Mouse (Mus musculus) large intestine, adult 2 months (tissue): ENCODE data around the gene Krt16. TPM values are rescaled to one million over a fixed set of nuclear protein-coding genes. Genes with fewer than 3 reads are reported as not detected.

ENCODE experiments used
- DNase-seq: peaks from one replicate; pipeline ENCODE4 v3.0.0-alpha.2; 2012; ENCODE audit warnings: low read depth, low spot score
- WGBS: fragments of 180-500 bp; shearing (Covaris S2); methylation state at CpG from one replicate; pipeline ENCODE4 v1.1.7; 2018; 5-methylcytosine and 5-hydroxymethylcytosine counted together
- polyA plus RNA-seq: library from polyadenylated mRNA; depleted of rRNA; stranded (reverse); fragments of >200 nt; gene quantifications from 2 replicates; pipeline ENCODE4 v1.2.3, GENCODE M21; 2012; rRNA removed

Gene Krt16
- 0.07 TPM in 2 replicates for polyA plus RNA-seq

DNA sequence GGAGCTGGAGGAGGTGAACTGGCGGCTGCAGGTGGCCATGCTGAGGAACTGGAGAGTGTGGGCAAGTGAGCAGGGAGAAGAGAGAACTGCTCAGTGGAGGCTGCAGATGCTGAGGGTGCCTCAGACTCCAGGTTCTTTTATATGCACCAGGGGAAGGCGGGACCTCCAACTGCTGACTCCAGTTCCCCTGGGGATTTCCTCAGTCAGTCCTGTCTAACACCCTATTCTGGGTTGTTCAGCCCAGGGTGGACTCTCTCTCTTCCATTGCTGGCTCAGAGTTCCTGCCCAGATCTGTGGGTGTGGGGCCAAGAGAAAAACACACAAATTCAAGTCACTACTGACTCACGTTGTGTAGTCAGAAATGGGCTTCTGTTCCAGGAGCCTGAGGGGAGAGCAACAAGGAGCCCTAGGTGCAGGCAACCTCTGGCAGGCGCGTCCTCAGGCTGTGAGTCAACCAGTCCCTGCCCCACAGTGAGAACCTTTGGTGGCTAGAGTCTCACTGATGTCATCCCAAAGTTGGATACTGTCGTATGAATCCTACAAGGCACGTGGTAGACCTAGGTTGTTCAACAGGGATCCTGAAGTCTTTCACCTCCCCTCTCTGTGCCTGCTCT is at the start of gene Krt16:
Gene Krt16, minus strand, starts transcription at position 51 of the 614 bp plus-strand sequence.
- no peak for DNase-seq
- WGBS: 75% methylated on average over 7 of the region's 7 CpGs

GRCm38 (mm10) chr11:100297801-100298200 is 49.1 kb upstream of the Krt16 start:
- no peak for DNase-seq
- 27% methylated on average over 5 of the region's 5 CpGs for WGBS

GRCm38 (mm10) chr11:100295308-100295707 is 46.6 kb upstream of the Krt16 start:
- 2% methylated on average over 10 of the region's 10 CpGs for WGBS

GRCm38 (mm10) chr11:100292884-100293283 is 44.2 kb upstream of the Krt16 start:
- no peak for DNase-seq
- 80% methylated on average over 6 of the region's 6 CpGs for WGBS

More at GRCm38 (mm10) chr11:100295308-100295707, 46.6 kb upstream of the Krt16 start:
- DNase-seq: peak; percentile 82

DNA sequence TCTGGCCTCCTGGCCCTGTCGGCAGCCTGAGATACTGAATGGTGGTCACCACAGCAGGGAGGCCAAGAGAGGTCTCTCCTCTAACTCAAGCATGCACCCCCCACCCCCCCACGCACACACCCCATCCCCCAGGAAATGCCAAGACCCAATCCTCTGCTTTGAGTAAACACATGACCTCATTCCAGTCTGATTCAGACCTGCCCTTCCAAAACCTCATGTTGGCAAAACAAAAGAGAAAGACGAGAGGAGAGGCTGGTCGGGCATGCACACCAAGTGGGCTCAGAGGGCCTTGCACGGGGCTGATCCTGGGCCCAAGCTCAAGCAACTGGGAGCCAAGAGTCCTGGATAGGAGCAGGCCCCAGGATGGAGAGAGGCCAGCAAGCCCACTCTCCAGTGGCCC is 41.5 kb upstream of the Krt16 start:
- 20% methylated on average over 5 of the region's 5 CpGs for WGBS
- no peak for DNase-seq

GRCm38 (mm10) chr11:100288942-100289341 is 40.2 kb upstream of the Krt16 start:
- DNase-seq: peak; percentile 92
- 27% methylated on average over 6 of the region's 6 CpGs for whole genome bisulfite sequencing

- 9% methylated on average over 10 of the region's 10 CpGs for WGBS
- DNase-seq: peak; percentile 90
Observed at GRCm38 (mm10) chr11:100287024-100287423, 38.3 kb upstream of the Krt16 start.

GRCm38 (mm10) chr11:100284988-100285387 is 36.3 kb upstream of the Krt16 start:
- no peak for DNase-seq
- WGBS: 29% methylated on average over 4 of the region's 4 CpGs

GRCm38 (mm10) chr11:100282549-100282948 is 33.8 kb upstream of the Krt16 start:
- peak; percentile 78 for DNase-seq
- 25% methylated on average over 10 of the region's 10 CpGs for WGBS

- WGBS: 20% methylated on average over 11 of the region's 11 CpGs
Observed at GRCm38 (mm10) chr11:100281596-100282544, 33.2 kb upstream of the Krt16 start.

DNA sequence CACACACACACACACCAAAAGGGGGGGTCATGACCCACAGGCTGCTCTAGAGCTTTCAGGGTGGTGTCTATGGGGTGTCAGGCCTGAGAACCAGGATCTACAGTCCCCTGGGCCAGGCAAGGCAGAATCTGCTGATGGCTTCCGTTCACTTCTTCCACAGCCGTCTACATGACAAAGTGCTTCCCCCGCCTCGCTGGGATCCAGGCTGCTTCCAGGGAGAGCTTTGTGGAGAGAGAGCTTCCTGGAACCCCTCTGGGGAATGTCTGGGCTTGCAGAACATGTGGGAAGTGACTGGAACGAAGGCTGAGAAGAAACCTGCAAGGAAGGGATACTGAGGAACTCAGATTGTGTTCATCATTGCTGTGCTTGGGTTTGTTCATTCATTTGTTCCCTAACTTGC is 30.1 kb upstream of the Krt16 start:
- no peak for DNase-seq
- WGBS: 69% methylated on average over 5 of the region's 5 CpGs

More at GRCm38 (mm10) chr11:100281596-100282544, 33.2 kb upstream of the Krt16 start:
- DNase-seq: no peak

DNA sequence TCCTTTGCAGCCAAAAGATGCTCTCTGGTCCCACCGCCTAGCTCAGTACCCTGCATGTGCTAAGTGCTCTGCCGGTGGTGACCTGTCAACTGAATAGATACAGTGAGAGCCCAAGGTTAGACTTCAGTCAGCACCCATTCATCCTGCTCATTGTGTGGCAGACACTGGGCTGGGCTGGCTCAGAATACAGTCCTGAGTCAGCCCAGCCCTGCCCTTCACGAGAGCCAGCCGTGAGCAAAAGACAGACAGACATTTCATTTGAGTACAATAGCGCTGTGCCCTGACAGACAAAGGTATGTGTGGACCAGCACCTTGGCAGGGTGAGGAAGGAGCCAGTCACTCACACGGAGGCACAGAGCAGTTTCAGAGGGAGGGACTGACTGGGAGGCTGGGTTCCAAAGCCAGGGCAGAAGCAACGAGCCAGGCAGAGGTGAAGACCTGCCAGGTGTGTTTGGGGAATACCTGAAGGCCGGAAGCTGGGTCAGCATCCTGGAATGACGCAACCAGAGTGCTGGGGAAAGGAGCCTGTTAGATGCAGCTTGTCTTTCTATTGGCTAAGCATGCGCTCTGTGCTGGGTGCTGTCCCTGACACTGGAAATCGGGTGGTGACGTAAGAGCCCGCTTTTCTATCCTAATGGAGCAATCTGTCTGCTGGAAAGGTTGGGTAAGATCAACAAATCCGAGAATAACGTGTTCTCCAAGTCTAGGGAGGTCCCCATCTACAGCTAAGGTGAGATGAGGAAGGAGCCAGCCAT is 29.2 kb upstream of the Krt16 start:
- WGBS: 39% methylated on average over 15 of the region's 15 CpGs
- no peak for DNase-seq

DNA sequence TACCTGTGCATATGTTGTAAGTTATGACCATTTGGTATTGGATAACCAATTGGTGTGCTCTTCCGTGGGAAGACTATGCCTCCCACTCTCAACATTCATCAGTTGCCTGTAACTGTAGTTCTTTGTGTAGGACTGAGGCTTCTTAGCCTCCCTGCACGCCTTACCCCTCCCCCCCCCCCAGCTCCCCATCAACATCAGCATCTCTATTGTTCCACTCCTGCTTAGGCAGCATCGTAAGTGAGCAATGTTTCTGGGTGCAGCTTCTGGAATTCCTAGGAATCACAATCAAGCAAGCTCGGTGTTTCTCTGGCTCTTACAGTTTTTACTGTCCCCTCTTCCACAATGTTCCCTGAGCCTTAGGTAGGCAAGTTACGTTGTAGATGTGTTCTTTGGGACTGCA is 26.8 kb upstream of the Krt16 start:
- WGBS: 59% methylated on average over 5 of the region's 5 CpGs
- DNase-seq: no peak

GRCm38 (mm10) chr11:100274719-100275118 is 26.0 kb upstream of the Krt16 start:
- 35% methylated on average over 7 of the region's 7 CpGs for WGBS
- DNase-seq: no peak

DNA sequence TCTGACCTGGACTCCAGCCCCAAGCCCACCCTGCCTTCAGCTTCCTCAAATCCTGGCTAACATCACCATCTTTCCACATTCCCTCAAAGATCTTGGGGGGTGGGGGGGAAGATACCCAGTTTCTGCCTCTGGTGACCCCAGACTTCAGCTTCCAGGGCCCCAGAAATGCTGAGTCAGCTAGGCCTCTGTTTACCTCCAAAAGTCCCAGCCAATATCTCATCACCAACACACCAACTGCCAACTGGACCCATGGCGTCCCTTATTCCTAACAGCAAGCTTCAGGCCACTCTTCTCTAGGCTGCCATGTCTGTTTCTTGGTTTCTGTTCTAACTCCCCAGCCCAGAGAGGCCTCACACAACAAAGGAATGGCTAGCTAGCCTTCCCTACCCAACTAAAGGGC is 23.2 kb upstream of the Krt16 start:
- DNase-seq: no peak
- WGBS: 97% methylated on average over 1 of the region's 1 CpGs

DNA sequence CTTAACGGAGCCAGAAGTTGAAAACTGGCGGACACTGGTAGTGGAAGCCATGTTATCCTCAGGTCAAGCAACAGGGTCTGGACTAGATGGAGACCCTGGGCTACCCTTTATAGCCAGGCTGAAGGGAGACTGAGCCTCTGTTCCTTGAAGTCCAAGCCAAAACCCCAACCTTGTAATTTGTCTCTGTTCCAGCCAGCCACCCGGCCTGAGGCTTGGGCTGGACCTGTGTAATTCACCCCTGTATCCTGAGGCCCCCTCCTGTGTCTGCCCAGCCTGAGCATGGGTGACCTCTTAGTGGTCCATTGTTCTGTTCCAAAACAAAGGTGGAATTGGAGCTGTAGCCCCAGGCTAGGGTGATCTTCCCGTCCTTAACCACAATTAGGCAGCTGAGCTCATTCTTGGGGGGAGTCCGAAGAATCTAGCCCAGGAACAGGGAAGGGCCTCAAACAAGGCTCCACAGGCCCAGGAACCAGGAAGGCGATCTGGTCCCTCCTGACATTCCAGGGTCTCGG is 21.2 kb upstream of the Krt16 start, which contains the start of gene Krt42:
Gene Krt42, minus strand, starts transcription at position 51 of the 512 bp plus-strand sequence.
- 89% methylated on average over 7 of the region's 7 CpGs for WGBS
- DNase-seq: no peak

DNA sequence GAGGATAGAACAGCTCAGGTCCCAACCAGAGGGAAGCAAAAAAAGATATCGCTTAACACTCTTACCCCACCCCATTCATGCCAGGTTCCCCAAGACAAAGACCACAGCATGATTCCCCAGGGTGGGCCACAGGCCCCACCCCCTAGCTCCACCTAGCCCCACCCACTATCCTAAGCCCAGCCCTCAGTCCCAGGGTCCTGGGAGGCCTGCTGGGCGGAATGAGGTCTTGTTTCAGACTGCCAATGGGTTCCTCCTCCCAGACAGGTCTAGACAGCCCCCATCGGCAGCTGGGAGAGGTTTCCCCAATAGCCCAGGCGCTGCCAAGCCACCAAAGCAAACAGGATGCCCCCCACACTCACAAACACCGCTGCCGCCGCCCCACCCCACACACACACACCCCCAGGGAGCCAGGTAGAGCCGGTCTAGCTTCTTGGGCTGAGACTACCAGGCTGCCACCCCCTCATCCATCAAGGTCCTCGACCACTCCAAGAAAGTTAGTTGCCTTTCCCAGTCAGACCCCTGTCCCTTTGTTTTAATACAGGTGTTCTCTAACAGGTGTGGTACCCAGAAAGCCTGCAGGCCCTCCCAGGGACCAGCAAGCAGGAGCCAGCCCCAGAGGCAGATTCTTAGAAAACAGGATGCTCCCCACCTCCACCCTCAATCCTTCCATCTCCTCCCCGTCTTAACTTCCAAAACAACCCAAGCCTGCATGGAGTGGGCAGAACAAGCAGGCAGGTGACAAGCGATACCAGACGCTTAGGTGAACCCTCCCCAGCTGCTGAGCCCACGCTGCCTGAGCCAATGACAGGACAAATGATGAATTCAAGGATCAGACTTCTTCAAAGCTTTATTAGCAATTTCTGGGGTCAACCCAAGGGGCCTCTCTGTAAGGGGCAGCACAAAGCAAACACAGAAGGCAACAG is 13.6 kb upstream of the Krt16 start:
- no peak for DNase-seq
- 35% methylated on average over 13 of the region's 13 CpGs for WGBS

GRCm38 (mm10) chr11:100261235-100261605 is 12.5 kb upstream of the Krt16 start:
- 75% methylated on average over 9 of the region's 9 CpGs for WGBS
- DNase-seq: no peak
